Mouse (Mus musculus): ENCODE results near the gene Abr. TPM values are rescaled to one million over a fixed set of nuclear protein-coding genes. Genes with fewer than 3 reads are reported as not detected.
A peak's percentile ranks its signal among the peaks of the same experiment; 100 is the strongest.

Abr gene
- total and polyA plus RNA-seq, 3 experiments: 3.8 to 8.8 TPM; not detected in 1

DNA sequence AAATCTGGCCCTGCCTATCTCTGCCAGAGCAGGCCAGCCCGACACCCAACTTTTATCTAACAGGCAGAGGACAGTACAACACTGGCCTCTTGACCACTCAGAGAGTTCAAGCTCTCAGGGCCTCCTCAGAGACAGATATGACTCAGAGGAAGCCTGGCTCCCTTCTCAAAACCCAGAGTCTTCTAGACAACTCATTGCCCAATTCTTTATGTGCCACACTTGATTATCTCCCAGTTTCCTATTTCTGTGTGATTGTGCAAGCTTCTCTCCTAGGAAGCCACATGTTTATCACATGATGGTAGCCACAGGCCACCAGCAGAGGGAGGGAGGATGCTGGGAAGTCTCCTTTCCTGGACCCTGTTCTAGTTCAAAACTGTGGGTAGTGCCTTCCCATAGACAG, 34.8 kb downstream of the Abr start:
- Histone ChIP-seq H3K9me3 (replicated peaks; ENCODE audit: insufficient read depth, low read length) (no peaks in the 10 kb centered on the region), H3K36me3 (ENCODE audit: control insufficient read depth in 1 of 2, insufficient read depth in 2 of 2, low read length in 2 of 2) (no peaks in the 10 kb centered on the region), H3K27ac (ENCODE audit: control insufficient read depth, low read depth, low read length) (no peak overlapping the region), H3K4me3 (ENCODE audit: control insufficient read depth in 1 of 2, insufficient read depth in 1 of 2, low read depth in 2 of 2, low read length in 2 of 2) (no peak overlapping the region), H3K4me1 (ENCODE audit: control insufficient read depth in 1 of 2, insufficient read depth in 2 of 2, low read length in 2 of 2) (no peaks in the 10 kb centered on the region), H3K9ac (ENCODE audit: control insufficient read depth, low read depth, low read length, poor library complexity, severe bottlenecking) (no peak overlapping the region), H3K79me2 (ENCODE audit: control insufficient read depth, insufficient read depth, low read length, poor library complexity) (no peaks in the 10 kb centered on the region), H3K27me3 (ENCODE audit: control insufficient read depth in 1 of 2, insufficient read depth in 2 of 2, low read length in 2 of 2) (peaks cover 13 to 16% of the 10 kb centered on the region in 2 experiments)
- no peak for TF ChIP-seq RAD21 (IDR thresholded peaks at IDR 0.05; ENCODE audit: low read depth, low read length)
- TF ChIP-seq GATA1 (IDR thresholded peaks at IDR 0.05; ENCODE audit: low read depth, low read length): 0 out of 2 replicates have a peak, but pooled peaks have one; percentile 8
- no peak for TF ChIP-seq POLR2AphosphoS5 (IDR thresholded peaks at IDR 0.05; ENCODE audit: borderline replicate concordance, low read depth, low read length)
- no peak for TF ChIP-seq TCF12 (IDR thresholded peaks at IDR 0.05; ENCODE audit: low read depth, low read length)
- TF ChIP-seq USF1 (IDR thresholded peaks at IDR 0.05; ENCODE audit: low read depth, low read length): peak; percentile 56; the same call in 1 of the 2 replicates
- TF ChIP-seq MYC (IDR thresholded peaks at IDR 0.05; ENCODE audit: low read depth, low read length): peak; percentile 14; the same call in 1 of the 2 replicates
- 0 out of 4 replicates have a peak, but pooled peaks of 1 of the 2 experiments have one; percentile 19 for TF ChIP-seq EP300 (IDR thresholded peaks at IDR 0.05; ENCODE audit: low read depth in 1 of 2, low read length in 2 of 2)
- no peak for TF ChIP-seq MYB (IDR thresholded peaks at IDR 0.05; ENCODE audit: low read depth, low read length)
- TF ChIP-seq POLR2AphosphoS2 (IDR thresholded peaks at IDR 0.05; ENCODE audit: low read length): no peak
- TF ChIP-seq MAX (IDR thresholded peaks at IDR 0.05; ENCODE audit: low read length): no peak
- TF ChIP-seq ZKSCAN1 (IDR thresholded peaks at IDR 0.05; ENCODE audit: low read depth, low read length): no peak
- TF ChIP-seq NELFE (IDR thresholded peaks at IDR 0.05; ENCODE audit: low read depth, low read length): no peak
- TF ChIP-seq ZNF384 (IDR thresholded peaks at IDR 0.05; ENCODE audit: low read depth, low read length): no peak
- peak; percentile 5; the same call in 1 of the 2 replicates for TF ChIP-seq TAL1 (IDR thresholded peaks at IDR 0.05; ENCODE audit: low read length)
- TF ChIP-seq RCOR1 (IDR thresholded peaks at IDR 0.05; ENCODE audit: low read depth, low read length): 0 out of 2 replicates have a peak, but pooled peaks have one; percentile 13
- peak; percentile 45 for DNase-seq (ENCODE audit: low read depth, low spot score)

DNA sequence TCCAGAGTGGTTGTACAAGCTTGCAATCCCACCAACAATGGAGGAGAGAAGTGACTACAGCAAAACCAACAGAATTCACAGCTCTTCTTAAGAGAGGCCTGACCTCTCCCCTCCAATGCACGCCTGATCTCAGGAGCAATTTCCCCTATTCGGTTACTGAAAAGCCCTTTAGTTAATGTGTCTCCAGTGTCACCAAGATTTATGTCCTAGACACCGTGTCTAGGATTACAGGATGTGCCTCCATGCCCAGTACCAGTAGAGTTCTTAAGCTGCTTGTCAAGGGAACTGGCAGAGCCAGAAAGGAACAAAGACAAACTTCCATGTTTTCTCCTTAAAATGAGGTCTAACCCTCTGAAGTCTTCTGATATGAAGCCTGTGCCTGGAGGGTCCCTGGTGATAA, 36.0 kb downstream of the Abr start:
- H3K79me2 ChIP-seq (ENCODE audit: control insufficient read depth, insufficient read depth, low read length, poor library complexity): no peaks in the 10 kb centered on the region
- no peaks in the 10 kb centered on the region for H3K36me3 ChIP-seq (ENCODE audit: control insufficient read depth in 1 of 2, insufficient read depth in 2 of 2, low read length in 2 of 2)
- TF ChIP-seq CHD1 (IDR thresholded peaks at IDR 0.05; ENCODE audit: low read depth, low read length) (no peak), POLR2AphosphoS2 (IDR thresholded peaks at IDR 0.05; ENCODE audit: low read length) (no peak), JUND (IDR thresholded peaks at IDR 0.05; ENCODE audit: low read depth, low read length) (no peak), USF2 (IDR thresholded peaks at IDR 0.05; ENCODE audit: borderline replicate concordance in 1 of 2, insufficient read depth in 1 of 2, low read depth in 1 of 2, low read length in 2 of 2) (no peak), SMC3 (IDR thresholded peaks at IDR 0.05; ENCODE audit: low read depth, low read length) (no peak), E2F4 (IDR thresholded peaks at IDR 0.05; ENCODE audit: borderline replicate concordance, low read depth, low read length) (no peak), KAT2A (conservative IDR thresholded peaks at IDR 0.05; ENCODE audit: low read depth, low read length) (no peak), ETS1 (IDR thresholded peaks at IDR 0.05; ENCODE audit: low read depth, low read length) (no peak), ZC3H11A (IDR thresholded peaks at IDR 0.05; ENCODE audit: low read depth, low read length) (no peak), GABPA (IDR thresholded peaks at IDR 0.05; ENCODE audit: low read depth, low read length) (no peak), MAX (IDR thresholded peaks at IDR 0.05; ENCODE audit: low read length) (no peak)
- no peaks in the 10 kb centered on the region for H3K4me1 ChIP-seq (ENCODE audit: control insufficient read depth in 1 of 2, insufficient read depth in 2 of 2, low read length in 2 of 2)
- no peak for DNase-seq (ENCODE audit: low read depth, low spot score)
- no peak overlapping the region for H3K9ac ChIP-seq (ENCODE audit: control insufficient read depth, low read depth, low read length, poor library complexity, severe bottlenecking)
- H3K4me3 ChIP-seq (ENCODE audit: control insufficient read depth in 1 of 2, insufficient read depth in 1 of 2, low read depth in 2 of 2, low read length in 2 of 2): no peak overlapping the region
- H3K27ac ChIP-seq (ENCODE audit: control insufficient read depth, low read depth, low read length): no peak overlapping the region
- H3K9me3 ChIP-seq (replicated peaks; ENCODE audit: insufficient read depth, low read length): no peaks in the 10 kb centered on the region
- H3K27me3 ChIP-seq (ENCODE audit: control insufficient read depth in 1 of 2, insufficient read depth in 2 of 2, low read length in 2 of 2): peaks cover 20 to 21% of the 10 kb centered on the region in 2 experiments

Data from MEL (cell line).